26 mouse cellular contexts compared by ENCODE assay signal in the genomic region with DNA sequence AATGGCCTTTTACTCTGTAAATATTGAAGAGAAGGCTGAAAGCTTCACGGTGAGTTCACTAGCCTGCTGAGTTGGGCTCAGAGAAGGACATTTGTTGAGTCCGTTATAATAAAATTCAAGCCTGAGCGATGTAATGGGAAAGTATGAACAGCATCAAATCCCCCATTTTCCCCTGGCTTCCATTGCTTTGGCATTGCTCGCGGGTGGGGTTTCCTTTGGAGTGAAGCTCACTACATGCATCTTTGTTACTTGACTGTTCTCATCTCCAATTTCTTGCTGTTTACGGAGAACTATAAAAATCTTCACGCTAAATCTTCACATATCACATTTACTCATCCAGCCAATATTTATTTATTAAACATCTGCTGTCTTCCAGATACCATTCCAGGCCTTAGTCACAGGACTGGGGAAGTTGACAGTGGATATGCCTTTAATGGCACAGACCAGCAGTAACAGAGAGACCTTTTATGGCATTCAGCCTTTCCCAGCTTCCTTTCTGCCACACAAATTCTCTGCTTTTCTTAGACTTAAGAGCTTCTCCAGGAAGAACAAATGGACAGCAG.
DNase-seq lines count a peak whose midpoint lies in the region; ATAC-seq and TF ChIP-seq lines count a peak whose summit lies in the region.
"Had no signal": no experiment of that assay in that cellular context is flagged by ENCODE, and none has a peak within 500 bp of the region (broad histone marks: within the 10 kb centered on the region; RNA-seq: fewer than 3 reads in every experiment).

No protein-coding gene starts in this region.

- H3K4me2 ChIP-seq in kidney, postnatal 0 days (ENCODE audit: low read length): no peak overlapping the region
- no peak overlapping the region for H3K4me2 ChIP-seq in kidney, embryonic 16.5 days (replicated peaks; ENCODE audit: low read depth, low read length)
- H3K4me2 ChIP-seq in lung, postnatal 0 days (replicated peaks; ENCODE audit: low read depth, low read length): no peak overlapping the region
- no peak overlapping the region for H3K4me2 ChIP-seq in stomach, embryonic 15.5 days
- H3K4me2 ChIP-seq: hindbrain, embryonic 12.5 days; liver, embryonic 15.5 days; neural tube, embryonic 13.5 days had no signal

- no peak for DNase-seq in gastrocnemius, adult 2 months
- DNase-seq in gastrocnemius, postnatal 36 days: no peak
- peak; percentile 55 for DNase-seq in kidney, postnatal 0 days (ENCODE audit: low spot score)
- DNase-seq in lung, postnatal 0 days (ENCODE audit: low spot score): peak; percentile 63
- DNase-seq in lung, postnatal 25 days (ENCODE audit: low spot score): no peak
- no peak for DNase-seq in urinary bladder, postnatal 25 days (ENCODE audit: low spot score)
- DNase-seq: adrenal gland, postnatal 14 days; cerebellum, adult 8-10 months; cerebellum, postnatal 36 days; embryo, embryonic 11 days; gastrocnemius, postnatal 10 days; heart, postnatal 14 days; kidney, adult 18-20 months; kidney, postnatal 10 days; liver; retina, postnatal 1 day; right cerebral cortex, postnatal 25 days had no signal

- intact Hi-C loops in gastrocnemius, adult 2 months (cut with DNase I): no loop called here
- intact Hi-C loops in gastrocnemius, postnatal 36 days (cut with DNase I): no loop called here

- no peak for TF ChIP-seq CTCF in gastrocnemius, adult 2 months (IDR thresholded peaks at IDR 0.05)
- TF ChIP-seq CTCF in kidney, postnatal 0 days (IDR thresholded peaks at IDR 0.05; ENCODE audit: low read depth): no peak
- TF ChIP-seq CTCF in lung, postnatal 0 days (IDR thresholded peaks at IDR 0.05): no peak

- 72% methylated on average over 7 of the region's 7 CpGs for WGBS in kidney, postnatal 0 days
- WGBS in kidney, embryonic 16.5 days: 79% methylated on average over 7 of the region's 7 CpGs
- WGBS in lung, postnatal 0 days: 56% methylated on average over 7 of the region's 7 CpGs
- 69% methylated on average over 7 of the region's 7 CpGs for WGBS in stomach, embryonic 15.5 days

- no peak for TF ChIP-seq EP300 in lung, postnatal 0 days (IDR thresholded peaks at IDR 0.05)

- H3K27me3 ChIP-seq in kidney, postnatal 0 days (ENCODE audit: insufficient read depth, low read length): no peaks in the 10 kb centered on the region
- no peaks in the 10 kb centered on the region for H3K27me3 ChIP-seq in kidney, embryonic 16.5 days (ENCODE audit: insufficient read depth, low read length)
- no peaks in the 10 kb centered on the region for H3K27me3 ChIP-seq in lung, postnatal 0 days (replicated peaks; ENCODE audit: insufficient read depth, low read length)
- H3K27me3 ChIP-seq in stomach, embryonic 15.5 days (replicated peaks): no peaks in the 10 kb centered on the region
- H3K27me3 ChIP-seq: hindbrain, embryonic 12.5 days; liver, embryonic 15.5 days; neural tube, embryonic 13.5 days had no signal

- no peak overlapping the region for H3K9ac ChIP-seq in kidney, postnatal 0 days (ENCODE audit: low read depth, low read length)
- no peak overlapping the region for H3K9ac ChIP-seq in kidney, embryonic 16.5 days (replicated peaks; ENCODE audit: low read length)
- H3K9ac ChIP-seq in lung, postnatal 0 days (replicated peaks; ENCODE audit: low read depth): no peak overlapping the region
- H3K9ac ChIP-seq in stomach, embryonic 15.5 days: no peak overlapping the region
- H3K9ac ChIP-seq: hindbrain, embryonic 12.5 days; liver, embryonic 15.5 days; neural tube, embryonic 13.5 days had no signal

- peak overlapping the region; percentile 52 for H3K27ac ChIP-seq in gastrocnemius, adult 2 months
- H3K27ac ChIP-seq in kidney, postnatal 0 days: no peak overlapping the region
- no peak overlapping the region for H3K27ac ChIP-seq in kidney, embryonic 16.5 days (ENCODE audit: low read length)
- peak overlapping the region; percentile 29; the same call in 1 of the 2 replicates for H3K27ac ChIP-seq in lung, postnatal 0 days (ENCODE audit: low read length)
- H3K27ac ChIP-seq in stomach, embryonic 15.5 days: peak overlapping the region; percentile 55
- H3K27ac ChIP-seq: hindbrain, embryonic 12.5 days; liver, embryonic 15.5 days; macrophage had no signal

- H3K4me3 ChIP-seq in gastrocnemius, adult 2 months: no peak overlapping the region
- H3K4me3 ChIP-seq in kidney, postnatal 0 days (replicated peaks; ENCODE audit: low read depth, low read length): no peak overlapping the region
- H3K4me3 ChIP-seq in kidney, embryonic 16.5 days (ENCODE audit: low read length): no peak overlapping the region
- H3K4me3 ChIP-seq in lung, postnatal 0 days (ENCODE audit: low read depth, low read length): no peak overlapping the region
- H3K4me3 ChIP-seq in stomach, embryonic 15.5 days (replicated peaks): no peak overlapping the region
- H3K4me3 ChIP-seq: hindbrain, embryonic 12.5 days; liver, embryonic 15.5 days; myocyte; neural tube, embryonic 13.5 days had no signal

- no peaks in the 10 kb centered on the region for H3K4me1 ChIP-seq in kidney, postnatal 0 days (replicated peaks; ENCODE audit: insufficient read depth, low read length)
- H3K4me1 ChIP-seq in kidney, embryonic 16.5 days (ENCODE audit: insufficient read depth, low read length): 0 out of 2 replicates have a peak, but pooled peaks cover 8% of the 10 kb centered on the region
- peaks cover 4% of the 10 kb centered on the region; the same call in 1 of the 2 replicates for H3K4me1 ChIP-seq in lung, postnatal 0 days (ENCODE audit: insufficient read depth, low read depth, low read length)
- H3K4me1 ChIP-seq in stomach, embryonic 15.5 days: no peaks in the 10 kb centered on the region
- H3K4me1 ChIP-seq: hindbrain, embryonic 12.5 days; liver, embryonic 15.5 days had no signal

- ATAC-seq in kidney, postnatal 0 days (replicated peaks; ENCODE audit: low FRiP score, low read depth): no peak
- ATAC-seq in kidney, embryonic 16.5 days (ENCODE audit: low FRiP score, low TSS enrichment): no peak
- peak; percentile 73 for ATAC-seq in lung, postnatal 0 days
- no peak for ATAC-seq in stomach, embryonic 15.5 days (ENCODE audit: insufficient read depth, low FRiP score, low read depth)
- ATAC-seq: forebrain, embryonic 14.5 days; midbrain, embryonic 16.5 days had no signal

- H3K9me3 ChIP-seq in kidney, postnatal 0 days (replicated peaks; ENCODE audit: low read length): no peaks in the 10 kb centered on the region
- no peaks in the 10 kb centered on the region for H3K9me3 ChIP-seq in kidney, embryonic 16.5 days (ENCODE audit: low read length)
- no peaks in the 10 kb centered on the region for H3K9me3 ChIP-seq in lung, postnatal 0 days (ENCODE audit: low read length)
- no peaks in the 10 kb centered on the region for H3K9me3 ChIP-seq in stomach, embryonic 15.5 days
- H3K9me3 ChIP-seq: hindbrain, embryonic 12.5 days; liver, embryonic 15.5 days; neural tube, embryonic 13.5 days had no signal

- no peaks in the 10 kb centered on the region for H3K36me3 ChIP-seq in kidney, postnatal 0 days (ENCODE audit: insufficient read depth, low read length)
- H3K36me3 ChIP-seq in kidney, embryonic 16.5 days (ENCODE audit: insufficient read depth, low read length): no peaks in the 10 kb centered on the region
- H3K36me3 ChIP-seq in lung, postnatal 0 days (ENCODE audit: insufficient read depth, low read length): no peaks in the 10 kb centered on the region
- no peaks in the 10 kb centered on the region for H3K36me3 ChIP-seq in stomach, embryonic 15.5 days
- H3K36me3 ChIP-seq: hindbrain, embryonic 12.5 days; liver, embryonic 15.5 days; neural tube, embryonic 13.5 days had no signal

Comparison
In these comparisons a context has a peak if more than half of its experiments do, and no peak if none do; other contexts are left out.
1. DNase-seq: peak in kidney, postnatal 0 days (single experiment) and lung, postnatal 0 days (single experiment); none in gastrocnemius, adult 2 months (single experiment), gastrocnemius, postnatal 36 days (0 of 2), lung, postnatal 25 days (single experiment) and urinary bladder, postnatal 25 days (single experiment).
2. H3K27ac ChIP-seq: peak in gastrocnemius, adult 2 months (single experiment), lung, postnatal 0 days (single experiment) and stomach, embryonic 15.5 days (single experiment); none in kidney, postnatal 0 days (single experiment) and kidney, embryonic 16.5 days (single experiment).